Mouse (Mus musculus): Measurements from ENCODE around the gene Capn15.
A peak's percentile ranks its signal among the peaks of the same experiment; 100 is the strongest.

The Capn15 gene

GRCm38 (mm10) chr17:25951803-25952623, 33.6 kb downstream of the Capn15 start, which contains the start of gene A930017K11Rik:
TSS of gene A930017K11Rik (minus strand) at chr17:25952565.
- peak; percentile 65 to 71 for DNase-seq

GRCm38 (mm10) chr17:25951225-25951802, 34.3 kb downstream of the Capn15 start:
- DNase-seq = peak; percentile 50 to 63

- DNase-seq = peak in 1 of 2 experiments; percentile 45
Observed at GRCm38 (mm10) chr17:25950706-25951105, 34.9 kb downstream of the Capn15 start.

- no peak for DNase-seq
Observed at GRCm38 (mm10) chr17:25949981-25950380, 35.6 kb downstream of the Capn15 start.

GRCm38 (mm10) chr17:25948051-25948450, 37.5 kb downstream of the Capn15 start:
- no peak for DNase-seq

GRCm38 (mm10) chr17:25947576-25947975, 38.0 kb downstream of the Capn15 start:
- DNase-seq = no peak

GRCm38 (mm10) chr17:25946891-25947290, 38.7 kb downstream of the Capn15 start:
- no peak for DNase-seq

GRCm38 (mm10) chr17:25946349-25946748, 39.2 kb downstream of the Capn15 start:
- DNase-seq = no peak

- DNase-seq = no peak
Observed at GRCm38 (mm10) chr17:25945517-25946155, 40.0 kb downstream of the Capn15 start.

- DNase-seq = no peak
Observed at GRCm38 (mm10) chr17:25944366-25945163, 41.0 kb downstream of the Capn15 start, which contains the start of the genes Pigq and Nhlrc4. TSS of gene Pigq (minus strand) at chr17:25944936. TSS of gene Nhlrc4 (minus strand) at chr17:25944961.

GRCm38 (mm10) chr17:25943769-25944168, 41.8 kb downstream of the Capn15 start:
- DNase-seq = no peak

- no peak for DNase-seq
Observed at GRCm38 (mm10) chr17:25943221-25943620, 42.4 kb downstream of the Capn15 start.

GRCm38 (mm10) chr17:25942597-25943151, 42.9 kb downstream of the Capn15 start:
- DNase-seq = no peak

- DNase-seq = peak; percentile 67 to 90
Observed at GRCm38 (mm10) chr17:25941511-25942241, 43.9 kb downstream of the Capn15 start.

GRCm38 (mm10) chr17:25934526-25934925, 51.1 kb downstream of the Capn15 start:
- no peak for DNase-seq

GRCm38 (mm10) chr17:25925348-25925747, 60.2 kb downstream of the Capn15 start:
- no peak for DNase-seq

- DNase-seq = no peak
Observed at GRCm38 (mm10) chr17:25922120-25922519, 63.5 kb downstream of the Capn15 start.

GRCm38 (mm10) chr17:25919786-25920642, 65.6 kb downstream of the Capn15 start:
- DNase-seq = peak; percentile 100

GRCm38 (mm10) chr17:25919144-25919785, 66.3 kb downstream of the Capn15 start, which contains the start of gene Rab40c:
TSS of gene Rab40c (minus strand) at chr17:25919727.
- DNase-seq = peak in 1 of 2 experiments; percentile 55

All from cerebellum, adult 18-20 months (tissue).